Mouse (Mus musculus) neural tube, embryonic 10.5 days (tissue): ENCODE results near the gene Myof.

Experiments used
- DNase-seq: peaks from one replicate; pipeline ENCODE4 v3.0.0-alpha.2; 2017; ENCODE audit warnings: low spot score; ENCODE audit errors: extremely low spot score

The Myof gene

DNA sequence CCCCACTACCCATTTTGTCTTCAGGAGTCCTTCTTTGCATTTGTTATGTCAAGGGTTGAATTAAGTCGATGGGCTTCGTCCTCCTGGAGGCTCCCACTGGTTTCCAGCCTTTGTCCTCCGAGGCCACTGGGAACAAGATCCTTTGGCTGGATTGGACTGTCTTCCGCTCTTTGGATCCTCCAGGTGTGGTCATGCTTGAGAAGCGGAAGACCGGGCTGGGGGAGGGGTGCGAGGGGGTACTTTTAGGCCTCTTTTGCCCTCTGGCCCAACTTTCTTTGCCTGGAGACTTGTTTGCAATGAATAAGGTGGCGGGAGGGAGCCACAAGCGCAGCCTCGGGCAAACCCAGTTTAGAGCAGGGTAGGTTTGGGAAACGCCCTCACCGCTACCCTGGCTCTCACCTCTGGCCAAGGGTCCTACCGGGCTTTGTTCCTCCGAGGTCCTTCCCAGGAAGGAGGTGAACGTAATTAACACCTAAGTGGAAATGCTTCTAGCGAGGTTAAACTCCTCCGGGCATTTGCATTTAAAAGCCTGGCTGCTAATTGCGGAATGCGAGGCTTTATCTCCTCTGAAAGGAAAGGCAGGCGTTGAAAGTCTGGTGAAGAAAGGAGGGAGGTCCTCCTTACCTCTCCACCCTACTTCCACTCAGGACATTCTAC lies 165.7 kb downstream of the Myof start:
- DNase-seq = peak; percentile 27

DNA sequence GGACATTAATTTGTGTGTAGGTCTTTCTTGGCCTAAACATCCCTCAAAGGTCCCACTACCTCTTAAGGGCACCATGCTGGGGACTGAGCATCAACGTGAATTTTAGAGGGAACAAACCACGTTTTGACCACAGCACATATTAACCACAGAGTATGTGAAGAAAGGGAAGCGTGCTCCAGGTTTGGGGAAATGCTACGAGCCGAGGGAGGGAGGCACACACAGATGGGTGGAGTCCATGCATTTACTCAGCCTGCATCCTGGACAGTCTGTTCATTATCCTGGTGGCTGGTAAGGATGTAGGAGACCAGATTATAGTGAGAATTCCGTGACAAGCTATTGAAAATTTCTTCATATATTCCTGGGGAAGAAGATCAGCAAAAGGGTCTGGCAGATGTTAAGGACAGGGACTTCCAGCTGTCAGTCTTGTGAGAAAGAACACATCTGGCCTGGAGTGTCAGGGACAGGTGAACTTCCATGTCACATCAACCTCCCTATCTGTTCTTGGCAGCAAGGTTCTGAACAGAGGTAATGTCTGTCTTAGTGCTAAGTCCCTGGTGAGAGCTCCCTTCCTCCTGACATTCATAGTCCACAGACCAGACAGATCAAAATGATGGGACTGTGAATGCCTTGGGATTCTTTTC lies 166.7 kb downstream of the Myof start:
- DNase-seq = no peak

DNA sequence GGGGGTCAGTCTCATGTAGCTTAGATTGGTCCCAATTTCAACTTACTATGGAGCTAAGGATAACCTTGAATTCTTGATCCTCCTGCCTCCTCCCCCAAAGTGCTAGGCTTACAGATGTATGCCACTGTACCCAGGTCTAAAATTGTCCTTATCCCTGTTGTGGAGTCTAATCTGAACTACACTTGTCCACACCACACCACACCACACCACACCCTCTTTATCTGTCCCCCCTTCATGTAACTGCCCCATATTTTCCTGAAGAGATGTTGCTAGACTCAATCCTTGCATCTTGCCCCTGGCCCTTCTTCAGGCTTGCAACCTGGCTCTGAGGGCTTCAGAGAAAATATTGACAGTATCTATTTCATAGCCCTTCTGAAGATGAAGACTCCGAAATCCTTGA lies 169.9 kb downstream of the Myof start:
- DNase-seq = no peak

DNA sequence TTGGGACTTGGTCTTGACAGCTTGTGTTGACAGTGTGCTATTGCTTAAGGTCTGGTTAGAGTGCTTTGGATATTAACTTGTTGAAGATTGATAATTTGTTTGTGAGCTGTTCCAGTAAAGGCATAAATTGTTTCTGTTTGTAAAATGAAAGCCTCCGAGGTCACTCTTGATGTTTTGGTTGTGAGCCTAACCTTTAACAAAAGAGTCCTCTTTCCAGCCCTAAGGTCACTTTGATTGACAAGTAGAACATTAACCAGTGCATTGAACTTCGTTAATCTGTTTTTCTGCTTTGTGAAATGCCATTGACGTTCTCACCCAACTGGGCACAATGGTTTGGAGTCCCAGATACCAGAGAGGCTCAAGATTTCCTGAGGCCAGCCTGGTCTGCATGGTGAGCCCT lies 175.8 kb downstream of the Myof start:
- DNase-seq = no peak

DNA sequence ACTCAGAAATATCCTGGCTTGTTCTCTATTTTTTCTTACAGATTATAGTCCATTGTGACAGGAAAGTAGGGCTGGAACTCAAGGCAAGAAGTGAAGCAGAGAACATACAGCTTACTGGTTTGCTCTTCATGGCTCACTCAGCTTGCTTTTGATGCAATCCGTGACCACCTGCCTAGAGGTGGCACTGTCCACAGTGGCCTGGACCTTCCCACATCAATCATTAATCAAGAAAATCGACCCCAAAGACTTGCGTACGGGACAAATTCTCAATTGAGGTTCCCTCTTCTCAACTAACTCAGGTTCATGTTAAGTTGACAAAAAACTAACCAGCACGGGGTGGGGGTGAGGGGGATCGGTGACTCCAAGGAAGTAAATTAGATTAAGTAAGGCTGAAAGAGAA lies 176.4 kb downstream of the Myof start:
- no peak for DNase-seq

DNA sequence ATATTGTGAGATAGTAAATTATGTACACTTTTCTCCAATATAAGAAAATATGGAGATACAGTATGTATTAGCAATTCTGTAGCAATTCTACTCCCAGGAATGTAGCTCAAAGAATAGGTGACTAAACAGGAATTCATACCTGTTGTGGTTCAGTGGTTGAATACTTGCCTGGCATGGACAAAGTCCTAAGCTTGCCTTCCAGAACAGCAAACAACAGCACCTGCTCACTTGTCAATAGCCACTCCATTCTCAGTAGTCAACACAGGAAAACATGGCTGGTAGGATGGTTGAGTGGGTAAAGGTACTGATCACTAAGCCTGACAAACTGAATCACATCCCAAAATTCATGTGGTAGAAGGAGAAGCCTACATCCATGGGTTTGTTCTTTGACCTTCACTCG lies 182.2 kb downstream of the Myof start:
- no peak for DNase-seq

DNA sequence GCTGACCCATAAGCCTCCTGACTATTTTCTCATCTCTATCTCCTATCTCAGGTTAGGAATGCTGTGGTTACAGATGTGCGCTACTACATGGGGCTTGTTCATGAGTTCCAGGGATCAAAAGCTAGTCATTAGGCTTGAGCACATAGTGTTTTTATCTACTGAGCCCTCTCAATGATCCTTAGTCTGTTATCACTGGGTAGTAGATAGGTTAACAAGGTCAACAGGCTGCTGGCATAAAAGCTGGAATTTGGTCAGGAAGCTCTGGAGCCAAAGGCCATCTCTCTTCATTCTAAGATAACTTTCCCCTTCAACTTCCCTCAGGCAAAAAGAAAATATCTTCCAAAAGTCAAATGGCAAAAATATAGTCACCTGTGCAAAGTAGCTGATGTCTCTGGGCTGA lies 183.1 kb downstream of the Myof start:
- no peak for DNase-seq

DNA sequence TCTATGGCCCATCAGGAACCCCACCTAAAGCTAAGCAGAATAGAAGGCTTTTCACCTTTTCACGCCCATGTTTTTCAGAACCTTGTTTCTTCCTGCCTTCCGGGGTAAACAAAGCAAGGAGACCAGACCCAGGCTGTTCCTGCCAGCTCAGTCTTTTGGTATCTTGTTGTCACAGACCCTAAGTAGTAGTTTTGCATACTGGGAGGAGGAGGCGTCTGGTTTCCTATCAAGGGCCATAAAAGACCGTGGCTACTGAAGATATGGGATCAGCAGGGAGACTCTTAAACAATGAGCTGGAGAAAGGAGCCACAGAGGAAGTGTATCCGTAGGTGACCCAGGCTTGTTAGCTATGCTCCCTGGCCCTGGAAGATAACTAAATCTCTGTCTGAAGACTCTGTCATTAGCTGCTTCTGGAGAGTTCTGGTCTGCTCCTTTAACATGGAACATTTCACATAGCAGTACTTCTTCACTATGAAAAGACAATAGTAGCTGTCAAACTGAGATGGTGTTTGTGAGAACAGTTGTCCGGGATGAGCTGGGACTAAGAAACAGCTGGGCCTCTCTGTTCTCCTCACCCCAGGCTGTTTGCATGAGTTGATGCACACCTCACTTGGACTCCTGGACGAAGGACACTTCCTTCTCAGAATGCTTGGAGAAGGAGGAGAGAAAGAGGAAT lies 184.8 kb downstream of the Myof start:
- DNase-seq = no peak

DNA sequence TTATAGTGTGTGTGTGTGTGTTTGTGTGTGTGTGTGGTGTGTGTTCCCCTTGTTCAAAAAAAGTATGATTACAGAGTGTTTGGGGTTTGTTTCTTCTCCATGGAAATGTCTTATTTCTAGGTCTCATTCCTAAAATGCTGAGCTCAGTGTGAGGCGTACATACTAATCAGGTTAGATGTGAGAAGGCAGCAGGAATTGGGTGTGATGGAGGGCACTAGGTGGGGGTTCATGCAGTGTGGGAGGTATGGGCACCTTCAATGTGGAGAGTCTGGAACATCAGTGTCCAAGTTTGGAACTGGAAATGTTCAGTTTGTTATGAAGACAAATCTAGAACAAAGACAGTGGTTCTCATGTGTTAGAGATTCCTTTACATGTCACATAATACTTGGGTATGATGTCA lies 191.3 kb downstream of the Myof start:
- no peak for DNase-seq

DNA sequence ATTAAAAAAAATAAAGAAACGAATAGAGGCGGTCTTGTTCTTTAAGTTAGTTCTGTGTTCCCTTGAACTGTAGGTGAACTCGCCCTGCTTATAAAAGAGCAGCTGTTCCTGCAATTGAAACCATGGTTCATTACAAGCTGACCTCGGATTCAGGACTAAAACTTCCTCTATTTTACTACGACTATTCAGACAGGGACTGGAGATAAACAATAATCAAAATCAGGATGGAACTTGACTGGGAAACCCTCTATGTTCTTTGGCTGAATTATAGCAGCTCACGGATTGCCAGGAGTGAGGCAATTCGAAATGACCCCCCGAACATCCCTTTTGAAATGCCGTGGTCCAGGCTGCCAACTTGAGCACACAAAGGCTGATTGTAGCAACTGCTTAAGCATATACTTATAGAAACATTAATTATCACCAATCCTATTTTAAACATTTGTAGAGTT lies 191.8 kb downstream of the Myof start:
- peak; percentile 27 for DNase-seq
